Mouse (Mus musculus) left cerebral cortex, postnatal 10 days (tissue): ENCODE data around the gene Arhgap36. TPM values are rescaled to one million over a fixed set of nuclear protein-coding genes. Genes with fewer than 3 reads are reported as not detected.

Experiments used
- DNase-seq, 2 experiments: peaks; one replicate each; pipeline ENCODE4 v3.0.0; 2021 to 2022; ENCODE audit warnings: low spot score in 2 of 2, mixed read lengths in 1 of 2; ENCODE audit errors: extremely low spot score in 1 of 2
- intact Hi-C: fragments of 180-260 bp; cut with DNase I; formaldehyde crosslinking; loops from one replicate; pipeline ENCODE4 v1.15.1; 2025
- total RNA-seq, 2 experiments: library from RNA; stranded (reverse); gene quantifications; 2 replicates each; pipeline ENCODE4 v1.2.3; 2021

Arhgap36 gene
- total RNA-seq, result 1 to 10 TPM; 2.6 to 4.1 TPM

DNA sequence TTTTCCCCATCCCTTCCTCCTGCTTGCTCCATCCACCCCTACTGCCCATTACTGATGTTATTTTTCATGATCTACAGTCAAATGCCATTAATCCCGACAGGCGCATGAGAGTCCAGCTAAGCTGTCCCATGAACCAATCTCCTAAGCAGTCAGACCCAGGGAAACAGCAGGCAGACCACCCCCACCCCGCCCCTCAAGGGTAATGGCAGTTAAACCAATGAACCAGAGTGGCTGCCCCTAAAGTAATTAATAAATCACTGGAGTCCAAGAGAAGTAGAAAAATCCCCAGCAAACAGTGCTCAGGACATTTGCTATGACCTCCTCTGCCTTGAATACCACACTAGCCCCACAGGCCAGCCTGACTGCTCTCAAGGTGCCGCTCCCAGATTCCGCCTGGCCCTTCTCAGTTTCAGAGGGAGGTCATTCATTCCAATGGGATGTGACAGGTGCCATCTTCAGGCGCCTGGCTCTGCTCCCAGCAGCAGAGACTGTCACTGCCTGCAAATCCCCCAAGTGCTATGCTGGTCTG, at the start of gene Arhgap36:
TSS of gene Arhgap36 (plus strand) at position 504 of the 529 bp plus-strand sequence.
- intact Hi-C loops, result no loop called here
- no peak for DNase-seq

GRCm38 (mm10) chrX:49457781-49458180, 6.0 kb upstream of the Arhgap36 start:
- DNase-seq, result no peak
- intact Hi-C loops, result no loop called here

DNA sequence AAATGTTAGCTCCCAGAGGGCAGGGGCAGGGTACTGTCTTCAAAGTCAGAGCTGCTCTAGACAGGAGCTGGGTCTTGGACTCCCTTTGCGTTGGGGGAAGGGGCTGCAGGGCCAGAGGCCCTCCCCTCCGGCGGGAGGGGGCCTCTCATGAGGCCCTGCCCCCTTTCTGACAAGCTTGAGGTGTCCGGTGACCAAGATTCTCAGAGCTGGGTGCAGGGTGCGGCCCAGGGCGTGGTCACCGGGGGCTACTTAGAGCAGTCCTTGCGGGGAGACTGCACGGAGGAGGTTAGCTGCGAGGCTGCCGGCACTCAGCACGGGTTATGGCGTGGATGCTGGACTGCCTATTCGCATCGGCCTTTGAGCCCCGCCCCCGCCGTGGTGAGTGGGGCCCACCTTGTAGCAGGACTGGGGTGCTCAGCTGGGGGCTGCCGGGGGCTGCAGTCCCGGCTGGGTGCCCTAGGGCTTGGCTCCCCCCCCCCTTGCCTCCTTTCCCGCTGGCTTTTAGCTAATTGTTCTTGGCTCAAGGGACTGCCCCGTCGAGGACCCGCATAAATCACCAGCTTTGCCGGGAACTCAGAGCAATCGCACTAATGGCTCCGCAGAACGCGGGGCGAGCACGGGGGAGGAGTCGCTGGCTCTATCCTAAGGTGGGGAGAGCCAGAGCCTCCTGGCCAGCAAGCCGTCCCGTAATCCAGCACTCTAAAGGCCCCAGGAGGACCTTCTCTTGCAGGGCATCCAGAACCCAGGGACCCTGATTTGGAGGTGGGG, 6.7 kb downstream of the Arhgap36 start:
- peak in 1 of 2 experiments; percentile 24 for DNase-seq
- intact Hi-C loops, result no loop called here

- no peak for DNase-seq
- intact Hi-C loops, result no loop called here
Measured at GRCm38 (mm10) chrX:49479968-49480809, 16.4 kb downstream of the Arhgap36 start.

- intact Hi-C loops, result no loop called here
- no peak for DNase-seq
Measured at GRCm38 (mm10) chrX:49480846-49481245, 17.1 kb downstream of the Arhgap36 start.

DNA sequence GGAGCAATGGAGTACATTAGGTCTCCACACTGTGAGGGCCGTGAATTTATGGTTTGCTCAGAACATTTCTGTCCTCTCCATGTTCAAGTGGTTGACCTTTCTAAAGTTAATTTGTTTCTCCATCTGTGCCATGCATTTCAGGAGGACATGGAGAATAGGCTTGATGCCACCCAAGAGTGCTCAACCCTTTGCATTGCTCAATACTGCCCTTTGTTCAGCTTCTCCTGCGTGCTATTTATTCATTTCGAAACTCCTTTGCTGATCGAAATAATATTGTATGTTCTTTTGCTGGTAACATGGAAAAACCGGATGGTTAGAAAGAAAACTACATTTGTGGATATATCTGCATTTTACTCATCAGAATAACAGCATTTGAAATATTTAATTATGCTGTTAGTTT, 25.4 kb downstream of the Arhgap36 start:
- intact Hi-C loops, result no loop called here
- no peak for DNase-seq

- no peak for DNase-seq
- intact Hi-C loops, result no loop called here
Measured at GRCm38 (mm10) chrX:49493739-49494449, 30.1 kb downstream of the Arhgap36 start.

Other genes starting within 250 kb of the Arhgap36 start
- 10 to 100 TPM; 11.3 to 11.5 TPM for gene Enox2, start 175.7 kb upstream of the Arhgap36 start, total RNA-seq
- gene Olfr1320, start 208.4 kb downstream of the Arhgap36 start, total RNA-seq, result not detected